ENCODE assay signal across 14 mouse cellular contexts in the genomic region with DNA sequence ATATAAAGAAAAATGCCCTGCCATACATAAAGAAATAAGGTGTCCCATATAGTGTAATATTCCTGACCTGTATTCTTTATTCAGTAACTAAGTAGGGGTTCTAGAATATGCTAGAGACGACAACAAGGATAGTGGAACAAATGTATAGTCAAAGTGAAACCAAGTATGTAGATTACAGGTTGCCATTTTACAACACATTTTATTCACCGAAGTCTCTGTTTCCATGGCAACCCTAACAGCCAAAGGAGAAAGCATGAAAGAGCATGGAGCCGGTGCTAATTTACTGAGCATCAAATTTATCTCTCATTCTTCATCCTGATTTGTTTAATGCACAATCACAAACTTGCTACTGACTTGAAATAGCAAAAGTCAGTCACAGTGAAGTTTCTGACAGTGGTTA. TPM values are rescaled to one million over a fixed set of nuclear protein-coding genes. Genes with fewer than 3 reads are reported as not detected.
DNase-seq lines count a peak whose midpoint lies in the region; ATAC-seq and TF ChIP-seq lines count a peak whose summit lies in the region.
"Had no signal": no experiment of that assay in that cellular context is flagged by ENCODE, and none has a peak within 500 bp of the region (broad histone marks: within the 10 kb centered on the region; RNA-seq: fewer than 3 reads in every experiment).

No protein-coding gene starts in this region.

- in situ Hi-C loops in CH12.LX (cut with MboI; ENCODE audit: low pct_ligation_motif_present, low pct_unique_long_range_greater_than_20kb, low sequenced_read_pairs) = loop anchor here (25.0 kb wide), 1 partner anchor 895 kb away; no protein-coding TSS in a partner anchor

- no peak overlapping the region for H3K4me2 ChIP-seq in forebrain, embryonic 15.5 days (replicated peaks)
- H3K4me2 ChIP-seq in forebrain, embryonic 13.5 days = no peak overlapping the region
- H3K4me2 ChIP-seq in lung, embryonic 14.5 days = no peak overlapping the region
- H3K4me2 ChIP-seq in CH12.LX (ENCODE audit: insufficient read depth, low read depth, poor library complexity, severe bottlenecking) = peak overlapping the region; percentile 75
- H3K4me2 ChIP-seq: limb, embryonic 12.5 days; neural tube, embryonic 12.5 days had no signal

- dilution Hi-C loops in CH12.LX (cut with MboI; ENCODE audit: extremely low pct_ligation_motif_present, extremely low pct_unique_long_range_greater_than_20kb, low sequenced_read_pairs) = no loop called here

- H3K36me3 ChIP-seq in forebrain, embryonic 15.5 days = no peaks in the 10 kb centered on the region
- H3K36me3 ChIP-seq in forebrain, embryonic 13.5 days (ENCODE audit: poor library complexity, severe bottlenecking) = no peaks in the 10 kb centered on the region
- H3K36me3 ChIP-seq in lung, embryonic 14.5 days (ENCODE audit: insufficient read depth) = no peaks in the 10 kb centered on the region
- peaks cover 7 to 71% of the 10 kb centered on the region in 2 experiments for H3K36me3 ChIP-seq in CH12.LX (replicated peaks in 1 of 2; ENCODE audit: control insufficient read depth in 1 of 2, insufficient read depth in 1 of 2, low read length in 1 of 2)
- H3K36me3 ChIP-seq in thymus, adult 2 months (ENCODE audit: control insufficient read depth, insufficient read depth, low read length) = peaks cover 53% of the 10 kb centered on the region
- H3K36me3 ChIP-seq: limb, embryonic 12.5 days; neural tube, embryonic 12.5 days had no signal

- no peaks in the 10 kb centered on the region for H3K27me3 ChIP-seq in forebrain, embryonic 15.5 days
- H3K27me3 ChIP-seq in forebrain, embryonic 13.5 days = no peaks in the 10 kb centered on the region
- H3K27me3 ChIP-seq in lung, embryonic 14.5 days (ENCODE audit: insufficient read depth, low read length) = no peaks in the 10 kb centered on the region
- H3K27me3 ChIP-seq in CH12.LX (replicated peaks) = no peaks in the 10 kb centered on the region
- H3K27me3 ChIP-seq in thymus, adult 2 months (ENCODE audit: control insufficient read depth, insufficient read depth, low read length) = no peaks in the 10 kb centered on the region
- H3K27me3 ChIP-seq: limb, embryonic 12.5 days; neural tube, embryonic 12.5 days had no signal

- TF ChIP-seq CTCF in lung, embryonic 14.5 days (IDR thresholded peaks at IDR 0.05; ENCODE audit: low read depth) = no peak
- no peak for TF ChIP-seq CTCF in CH12.LX (conservative IDR thresholded peaks at IDR 0.05 in 1 of 2, IDR thresholded peaks at IDR 0.05 in 1 of 2; ENCODE audit: low read depth in 2 of 2, low read length in 2 of 2)
- TF ChIP-seq CTCF in thymus, adult 2 months (IDR thresholded peaks at IDR 0.05; ENCODE audit: borderline replicate concordance, control insufficient read depth, extremely low read depth, insufficient read depth, low read length, poor library complexity) = no peak

- H3K9me3 ChIP-seq in forebrain, embryonic 15.5 days = no peaks in the 10 kb centered on the region
- no peaks in the 10 kb centered on the region for H3K9me3 ChIP-seq in forebrain, embryonic 13.5 days (replicated peaks)
- H3K9me3 ChIP-seq in lung, embryonic 14.5 days (ENCODE audit: low read depth, low read length) = no peaks in the 10 kb centered on the region
- no peaks in the 10 kb centered on the region for H3K9me3 ChIP-seq in CH12.LX (replicated peaks; ENCODE audit: low read length)
- H3K9me3 ChIP-seq: limb, embryonic 12.5 days; neural tube, embryonic 12.5 days had no signal

- H3K4me1 ChIP-seq in forebrain, embryonic 15.5 days = no peaks in the 10 kb centered on the region
- H3K4me1 ChIP-seq in forebrain, embryonic 13.5 days = no peaks in the 10 kb centered on the region
- no peaks in the 10 kb centered on the region for H3K4me1 ChIP-seq in lung, embryonic 14.5 days (ENCODE audit: insufficient read depth)
- peaks cover 8 to 18% of the 10 kb centered on the region in 2 experiments; a peak in 3 of 4 replicates for H3K4me1 ChIP-seq in CH12.LX (ENCODE audit: control insufficient read depth in 1 of 2, insufficient read depth in 2 of 2)
- no peaks in the 10 kb centered on the region for H3K4me1 ChIP-seq in thymus, adult 2 months (replicated peaks; ENCODE audit: control insufficient read depth, insufficient read depth, low read length)
- H3K4me1 ChIP-seq: limb, embryonic 12.5 days; neural tube, embryonic 12.5 days had no signal

- ATAC-seq in forebrain, embryonic 15.5 days (replicated peaks) = peak; percentile 60; the same call in 1 of the 2 replicates
- ATAC-seq in forebrain, embryonic 13.5 days = no peak
- ATAC-seq in lung, embryonic 14.5 days (ENCODE audit: insufficient read depth) = no peak
- peak; percentile 89 for ATAC-seq in inflammation-experienced regulatory T-cells, adult 6 months

- no peaks in the 10 kb centered on the region for H3K79me2 ChIP-seq in CH12.LX (replicated peaks; ENCODE audit: control insufficient read depth, extremely low read depth, insufficient read depth, poor library complexity, severe bottlenecking)

- WGBS in forebrain, embryonic 15.5 days = 35% methylated on average over 3 of the region's 3 CpGs
- WGBS in forebrain, embryonic 13.5 days = 39% methylated on average over 3 of the region's 3 CpGs
- WGBS in lung, embryonic 14.5 days = 64% methylated on average over 3 of the region's 3 CpGs
- WGBS in thymus, adult 2 months = 91% methylated on average over 3 of the region's 3 CpGs

- TF ChIP-seq POLR2A in CH12.LX (IDR thresholded peaks at IDR 0.05; ENCODE audit: low read depth, low read length) = no peak
- no peak for TF ChIP-seq POLR2A in thymus, adult 2 months (IDR thresholded peaks at IDR 0.05; ENCODE audit: control insufficient read depth, extremely low read depth, insufficient read depth, low read length, poor library complexity)

- H3K27ac ChIP-seq in forebrain, embryonic 15.5 days (replicated peaks) = no peak overlapping the region
- no peak overlapping the region for H3K27ac ChIP-seq in forebrain, embryonic 13.5 days
- H3K27ac ChIP-seq in lung, embryonic 14.5 days (ENCODE audit: low read depth) = no peak overlapping the region
- no peak overlapping the region for H3K27ac ChIP-seq in CH12.LX (ENCODE audit: insufficient read depth, low read depth)
- no peak overlapping the region for H3K27ac ChIP-seq in thymus, adult 2 months (ENCODE audit: control insufficient read depth, insufficient read depth, low read length)
- H3K27ac ChIP-seq: gastrocnemius, adult 2 months; limb, embryonic 12.5 days; neural tube, embryonic 12.5 days had no signal

- no peak for TF ChIP-seq RAD21 in CH12.LX (IDR thresholded peaks at IDR 0.05; ENCODE audit: low read depth, low read length)

- DNase-seq in lung, embryonic 14.5 days = peak; percentile 4
- no peak for DNase-seq in lung, postnatal 10 days
- DNase-seq in CH12.LX (ENCODE audit: extremely low read depth) = peak; percentile 83
- DNase-seq in thymus, adult 2 months = no peak
- DNase-seq in spleen, postnatal 36 days (ENCODE audit: low spot score in 2 of 2) = no peak
- DNase-seq: cerebellum, postnatal 10 days; gastrocnemius, adult 2 months; heart, postnatal 36 days; thymus, adult 18-20 months had no signal

- no peak overlapping the region for H3K4me3 ChIP-seq in forebrain, embryonic 15.5 days
- H3K4me3 ChIP-seq in forebrain, embryonic 13.5 days = no peak overlapping the region
- H3K4me3 ChIP-seq in lung, embryonic 14.5 days (ENCODE audit: low read depth, low read length) = no peak overlapping the region
- H3K4me3 ChIP-seq in CH12.LX (replicated peaks in 1 of 3; ENCODE audit: low read depth in 2 of 3, low read length in 2 of 3, poor library complexity in 1 of 3) = no peak overlapping the region
- H3K4me3 ChIP-seq in thymus, adult 2 months (ENCODE audit: control insufficient read depth, insufficient read depth, low read length) = no peak overlapping the region
- H3K4me3 ChIP-seq: gastrocnemius, adult 2 months; limb, embryonic 12.5 days; neural tube, embryonic 12.5 days had no signal

- TF ChIP-seq EP300 in CH12.LX (IDR thresholded peaks at IDR 0.05; ENCODE audit: low read length) = peak; percentile 71

- no peak overlapping the region for H3K9ac ChIP-seq in forebrain, embryonic 15.5 days (replicated peaks)
- no peak overlapping the region for H3K9ac ChIP-seq in forebrain, embryonic 13.5 days
- no peak overlapping the region for H3K9ac ChIP-seq in lung, embryonic 14.5 days
- H3K9ac ChIP-seq in CH12.LX (ENCODE audit: insufficient read depth, low read depth) = no peak overlapping the region
- H3K9ac ChIP-seq: limb, embryonic 12.5 days; neural tube, embryonic 12.5 days had no signal

TF ChIP-seq in CH12.LX, 34 proteins besides CTCF, POLR2A, EP300 and RAD21:
- TF ChIP-seq SIN3A (IDR thresholded peaks at IDR 0.05; ENCODE audit: low read length) = peak; percentile 21; the same call in 1 of the 2 replicates
- no peak for TF ChIP-seq HCFC1 (IDR thresholded peaks at IDR 0.05; ENCODE audit: low read depth, low read length)
- no peak for TF ChIP-seq MAFK (IDR thresholded peaks at IDR 0.05; ENCODE audit: insufficient replicate concordance, low read length)
- TF ChIP-seq IRF4 (IDR thresholded peaks at IDR 0.05; ENCODE audit: low read depth, low read length) = peak; percentile 91
- TF ChIP-seq MXI1 (IDR thresholded peaks at IDR 0.05; ENCODE audit: low read depth, low read length) = peak; percentile 90
- peak; percentile 94 for TF ChIP-seq JUND (conservative IDR thresholded peaks at IDR 0.05; ENCODE audit: low read depth, low read length)
- peak; percentile 79 for TF ChIP-seq JUN (IDR thresholded peaks at IDR 0.05; ENCODE audit: insufficient read depth, low read depth, low read length)

RNA-seq across cellular contexts. Expression of gene Pdss1, which starts 37.8 kb away (rescaled TPM):
- polyA plus RNA-seq in forebrain, embryonic 15.5 days (2015; fragmentation: Nextera tagmentation; extraction: Ambion mirVana) = 22.7 and 23.8 TPM in 2 replicates
- 26.0 and 27.4 TPM in 2 replicates for polyA plus RNA-seq in forebrain, embryonic 13.5 days (2015; fragmentation: Nextera tagmentation; extraction: Ambion mirVana)
- 24.3 and 28.1 TPM in 2 replicates for polyA plus RNA-seq in lung, embryonic 14.5 days (2014; fragmentation: Nextera tagmentation; extraction: Ambion mirVana)
- total RNA-seq in CH12.LX (2012; rRNA removed) = 14.2 and 19.4 TPM in 2 replicates
- total RNA-seq in CH12.LX (2014; rRNA removed) = 29.0 and 35.7 TPM in 2 replicates
- polyA plus RNA-seq in CH12.LX (2012; ENCODE audit: insufficient read length, low read depth) = 26.0 and 27.6 TPM in 2 replicates
- 10 to 100 TPM; 10.4 to 14.4 (median 12.0) TPM for polyA plus RNA-seq in inflammation-experienced regulatory T-cells, adult 6 months (2017; shearing (Covaris generic))
- 6.4 and 7.1 TPM in 2 replicates for polyA plus RNA-seq in thymus, adult 2 months (2012; rRNA removed)

Comparison
In these comparisons a context has a peak if more than half of its experiments do, and no peak if none do; other contexts are left out.
1. ATAC-seq: peak in forebrain, embryonic 15.5 days (single experiment) and inflammation-experienced regulatory T-cells, adult 6 months (single experiment); none in forebrain, embryonic 13.5 days (single experiment) and lung, embryonic 14.5 days (single experiment).
2. DNase-seq: peak in lung, embryonic 14.5 days (single experiment) and CH12.LX (single experiment); none in lung, postnatal 10 days (single experiment), thymus, adult 2 months (single experiment) and spleen, postnatal 36 days (0 of 2).